ENCODE assay signal across 22 mouse cellular contexts in the genomic region with DNA sequence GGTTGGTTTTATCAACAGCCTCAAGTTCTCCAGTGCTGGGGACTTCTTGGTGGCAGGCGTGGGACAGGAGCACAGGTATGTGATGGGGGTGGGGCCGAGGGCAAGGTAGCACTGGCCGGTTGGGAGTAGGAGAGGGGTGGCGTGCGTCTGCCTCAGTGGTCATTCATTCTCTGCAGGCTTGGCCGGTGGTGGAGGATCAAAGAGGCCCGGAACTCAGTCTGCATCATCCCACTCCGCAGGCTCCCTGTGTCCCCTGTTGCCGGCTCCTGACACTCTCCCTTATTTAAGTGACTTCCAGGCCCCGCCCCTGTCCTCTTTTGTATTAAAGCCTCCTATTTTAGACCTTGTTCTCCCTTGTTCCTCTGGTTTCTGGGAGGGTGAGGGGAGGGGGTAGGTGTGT. TPM values are rescaled to one million over a fixed set of nuclear protein-coding genes. Genes with fewer than 3 reads are reported as not detected.
DNase-seq lines count a peak whose midpoint lies in the region; TF ChIP-seq lines count a peak whose summit lies in the region.
"Had no signal": no experiment of that assay in that cellular context is flagged by ENCODE, and none has a peak within 500 bp of the region (broad histone marks: within the 10 kb centered on the region; RNA-seq: fewer than 3 reads in every experiment).

No protein-coding gene starts in this region.

- DNase-seq in gastrocnemius, adult 2 months = no peak
- DNase-seq in gastrocnemius, postnatal 14 days = no peak
- peak; percentile 9 to 58 for DNase-seq in spleen, postnatal 4 days (ENCODE audit: low spot score in 2 of 2)
- no peak for DNase-seq in spleen, adult 12 weeks (ENCODE audit: low spot score)
- DNase-seq in urinary bladder, postnatal 4 days (ENCODE audit: low spot score in 2 of 2) = peak; percentile 14 to 59
- no peak for DNase-seq in urinary bladder, postnatal 36 days (ENCODE audit: low spot score in 2 of 2)
- DNase-seq: adrenal gland, adult 8-10 months; adrenal gland, postnatal 25 days; cerebellum, adult 11-12 months; cerebellum, adult 8-10 months; cerebellum, postnatal 25 days; forebrain, postnatal 0 days; gastrocnemius, postnatal 25 days had no signal

- H3K27ac ChIP-seq in gastrocnemius, adult 2 months = peak overlapping the region; percentile 8; the same call in 1 of the 2 replicates
- H3K27ac ChIP-seq: embryonic facial prominence, embryonic 12.5 days; embryonic facial prominence, embryonic 15.5 days; hindbrain, embryonic 12.5 days; hindbrain, embryonic 15.5 days had no signal

- intact Hi-C loops in gastrocnemius, adult 2 months (cut with DNase I) = no loop called here
- intact Hi-C loops in gastrocnemius, postnatal 14 days (cut with DNase I; ENCODE audit: low total_unique reads) = no loop called here

- no peak overlapping the region for H3K4me3 ChIP-seq in gastrocnemius, adult 2 months
- H3K4me3 ChIP-seq: embryonic facial prominence, embryonic 12.5 days; embryonic facial prominence, embryonic 15.5 days; hindbrain, embryonic 12.5 days; hindbrain, embryonic 15.5 days had no signal

- no peak for TF ChIP-seq CTCF in gastrocnemius, adult 2 months (IDR thresholded peaks at IDR 0.05)

RNA-seq across cellular contexts. Expression of gene Parp3, which starts 8.3 kb away (rescaled TPM):
- 10 to 100 TPM; 60.4 to 75.3 TPM for total RNA-seq in gastrocnemius, adult 2 months (2021)
- 10 to 100 TPM; 64.1 to 76.2 TPM for total RNA-seq in gastrocnemius, postnatal 14 days (2021)

RNA-seq across cellular contexts. Expression of gene Rrp9, which starts 9.3 kb away (rescaled TPM):
- total RNA-seq in gastrocnemius, adult 2 months (2021) = 10 to 100 TPM; 23.9 to 24.7 TPM
- 10 to 100 TPM; 12.6 to 18.4 TPM for total RNA-seq in gastrocnemius, postnatal 14 days (2021)

RNA-seq across cellular contexts. Expression of gene Iqcf1, which starts 14.7 kb away (rescaled TPM):
- not detected for total RNA-seq in gastrocnemius, adult 2 months (2021)
- not detected for total RNA-seq in gastrocnemius, postnatal 14 days (2021)
- total RNA-seq: adrenal gland, adult 8-10 months; adrenal gland, postnatal 25 days; common myeloid progenitor, adult 5-6 weeks; forebrain, postnatal 0 days; gastrocnemius, adult 18-20 months; gastrocnemius, postnatal 25 days; heart, adult 8-10 months; heart, postnatal 25 days; hematopoietic stem cell, adult 5-6 weeks had no signal

RNA-seq across cellular contexts. Expression of gene Gpr62, which starts 19.3 kb away (rescaled TPM):
- total RNA-seq in gastrocnemius, adult 2 months (2021) = under 1 TPM in 1 of 2 experiments, not detected in 1; 0.15 TPM
- under 1 TPM; 0.16 to 0.33 TPM for total RNA-seq in gastrocnemius, postnatal 14 days (2021)
- total RNA-seq: common myeloid progenitor, adult 5-6 weeks; heart, postnatal 25 days; hematopoietic stem cell, adult 5-6 weeks had no signal

RNA-seq across cellular contexts. Expression of gene Iqcf5, which starts 29.3 kb away (rescaled TPM):
- total RNA-seq in gastrocnemius, adult 2 months (2021) = not detected
- not detected for total RNA-seq in gastrocnemius, postnatal 14 days (2021)
- total RNA-seq: adrenal gland, adult 8-10 months; adrenal gland, postnatal 25 days; common myeloid progenitor, adult 5-6 weeks; forebrain, postnatal 0 days; gastrocnemius, adult 18-20 months; gastrocnemius, postnatal 25 days; heart, adult 8-10 months; heart, postnatal 25 days; hematopoietic stem cell, adult 5-6 weeks had no signal

Comparison
In these comparisons a context has a peak if more than half of its experiments do, and no peak if none do; other contexts are left out.
1. DNase-seq: peak in spleen, postnatal 4 days (2 of 2) and urinary bladder, postnatal 4 days (2 of 2); none in gastrocnemius, adult 2 months (single experiment), gastrocnemius, postnatal 14 days (single experiment), spleen, adult 12 weeks (single experiment) and urinary bladder, postnatal 36 days (0 of 2).